Mouse (Mus musculus) megakaryocyte, adult 5-6 weeks (primary cell): ENCODE measurements at regions not wholly inside any gene's neighbourhood (a gene's known extent, or its start where the extent isn't known, plus 50 kb on each side); places are given as distances from the start of the nearest gene placed in this dataset.

ENCODE experiments used
- ATAC-seq: 2 replicates; pipeline ENCODE4 v1.8.0; 2016; ENCODE audit warnings: mild to moderate bottlenecking, inconsistent platforms; ENCODE audit not compliant: poor library complexity, severe bottlenecking

DNA sequence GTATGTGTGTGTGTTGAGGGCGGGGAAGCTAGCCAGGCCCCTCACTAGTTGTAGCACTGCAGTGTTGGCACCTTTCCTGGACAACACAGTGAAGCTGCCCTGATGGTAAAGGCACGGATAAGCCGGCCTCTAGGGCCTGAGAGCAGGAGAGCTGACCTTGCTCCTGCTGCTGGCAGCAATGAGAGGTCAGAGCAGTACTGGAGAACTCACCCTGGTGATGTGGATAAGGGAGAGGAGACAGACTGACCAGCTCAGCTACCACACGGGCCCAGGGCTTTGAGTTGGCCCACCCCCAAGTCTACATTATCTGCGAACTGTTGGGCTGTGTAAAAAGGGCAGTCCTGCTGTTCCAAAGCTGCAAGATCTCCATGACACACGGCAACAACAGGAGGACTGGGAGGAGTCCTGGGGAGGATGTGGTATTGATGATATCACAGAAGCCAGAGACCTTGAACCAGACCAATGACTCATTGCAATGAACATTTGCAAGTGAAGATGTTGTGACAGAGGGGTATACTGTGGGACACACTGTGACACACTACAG lies 131.4 kb upstream of the Map1b start:
- peak; percentile 56 for ATAC-seq

DNA sequence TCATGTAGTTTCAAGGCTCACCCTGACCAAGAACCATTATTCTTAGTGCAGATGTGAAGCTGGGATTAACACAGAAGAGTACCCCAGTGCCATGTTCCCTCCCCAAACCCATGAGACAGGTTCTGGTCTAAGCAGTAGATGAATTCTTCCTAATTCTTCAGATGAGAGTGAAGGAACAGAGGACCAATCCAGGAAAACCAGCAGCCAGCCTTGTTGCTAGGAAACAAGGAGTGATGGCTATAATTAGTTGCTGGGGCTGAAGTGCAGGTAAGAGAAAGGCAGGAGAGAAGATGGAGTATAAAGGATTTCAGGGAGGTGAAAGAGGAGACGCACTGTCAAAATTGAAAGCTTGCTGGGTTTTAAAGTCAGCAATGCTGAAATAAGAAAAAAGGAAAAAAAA lies 128.4 kb upstream of the Map1b start:
- ATAC-seq = no peak

DNA sequence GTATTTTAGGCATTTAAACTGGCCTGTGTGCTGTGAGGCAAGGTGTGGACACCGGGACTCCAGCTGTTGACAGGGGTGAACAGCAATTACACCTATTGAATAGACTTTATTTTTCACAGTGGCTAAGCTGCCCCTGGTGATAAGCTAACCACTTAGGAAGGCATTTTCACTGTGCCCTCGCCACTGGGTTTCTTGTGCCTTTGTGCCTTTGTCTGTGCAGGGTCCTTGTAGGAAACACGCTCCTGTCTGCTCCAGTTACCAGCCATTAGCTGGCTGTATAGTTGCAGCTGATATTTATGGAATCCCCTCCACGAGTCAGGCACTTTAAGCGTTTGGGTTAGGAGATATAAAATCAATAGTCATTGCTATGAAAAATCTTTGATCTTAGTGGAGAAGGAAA lies 126.5 kb upstream of the Map1b start:
- no peak for ATAC-seq

DNA sequence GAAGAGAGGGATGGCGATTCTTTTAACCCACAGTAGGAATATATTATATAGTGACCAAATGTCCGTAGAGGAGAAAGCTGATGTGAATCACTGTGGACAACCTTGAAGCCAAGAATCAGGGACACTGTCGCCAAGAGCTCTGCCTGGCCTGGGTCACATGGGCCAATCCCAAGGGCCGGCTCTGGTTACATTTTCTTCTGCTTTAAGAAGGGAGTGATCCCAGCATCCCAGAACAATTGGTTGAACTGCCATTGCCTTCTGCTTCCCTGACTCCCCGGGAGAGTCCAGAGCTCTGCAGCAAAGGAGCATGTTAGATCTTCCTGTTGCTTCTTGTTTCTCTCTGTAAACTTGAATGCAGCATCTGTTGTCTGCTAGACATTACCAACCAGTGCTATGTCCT lies 126.0 kb upstream of the Map1b start:
- no peak for ATAC-seq

DNA sequence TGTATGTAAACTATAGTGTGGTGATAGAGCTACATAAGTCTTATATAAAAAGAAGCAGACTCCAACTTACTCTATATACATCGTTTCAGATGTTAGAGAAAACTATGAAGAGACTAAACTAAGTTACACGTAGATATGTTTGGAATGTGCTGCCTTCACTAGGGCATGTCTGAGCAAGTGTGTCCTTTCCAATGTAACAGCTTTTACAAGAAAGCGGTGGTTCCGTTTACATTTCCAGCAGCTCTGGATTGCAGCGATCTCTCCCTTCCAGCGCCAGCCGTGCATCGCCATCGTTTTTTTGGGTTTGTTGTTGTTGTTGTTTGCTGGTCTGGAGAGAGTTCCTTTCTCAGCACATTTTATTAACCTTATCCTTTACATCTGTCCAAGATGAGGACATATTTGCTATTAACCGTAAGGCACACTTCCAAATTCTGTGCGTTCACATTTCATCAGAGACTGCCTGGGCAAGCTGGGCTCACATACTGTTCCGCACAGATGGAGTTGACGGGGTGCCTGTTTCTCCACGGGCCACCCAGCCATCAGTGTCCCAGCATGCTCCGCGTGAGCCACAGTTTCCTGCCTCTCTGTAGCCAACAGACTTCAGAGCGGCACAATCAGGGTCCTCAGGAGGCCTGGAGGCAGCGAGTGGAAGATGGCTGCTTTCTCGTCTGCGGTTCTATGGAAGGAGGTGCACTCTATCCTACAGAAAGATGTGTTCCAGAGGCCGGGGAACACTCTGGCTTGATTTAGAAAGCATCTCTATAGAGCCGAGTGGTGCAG lies 125.2 kb upstream of the Map1b start:
- ATAC-seq = no peak

DNA sequence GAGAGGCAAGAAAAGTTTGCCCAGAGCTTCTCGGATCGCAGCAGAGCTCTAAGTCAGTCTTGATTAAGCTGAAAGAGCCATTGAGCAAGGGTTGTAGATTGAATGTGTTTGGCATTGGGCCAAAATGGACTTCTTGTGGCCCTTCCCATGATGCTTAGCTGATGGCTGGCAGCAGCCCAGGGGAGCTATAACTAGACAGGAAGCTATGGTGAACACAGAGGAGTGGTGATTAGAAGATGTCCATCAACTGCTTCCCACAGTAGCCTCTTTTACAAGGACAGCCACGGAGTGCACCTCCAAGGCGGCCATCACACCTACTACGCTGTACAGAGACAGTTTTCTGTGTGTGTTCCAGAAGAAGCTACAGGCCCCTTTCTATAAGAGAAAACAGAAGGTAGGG lies 116.4 kb upstream of the Map1b start:
- no peak for ATAC-seq

DNA sequence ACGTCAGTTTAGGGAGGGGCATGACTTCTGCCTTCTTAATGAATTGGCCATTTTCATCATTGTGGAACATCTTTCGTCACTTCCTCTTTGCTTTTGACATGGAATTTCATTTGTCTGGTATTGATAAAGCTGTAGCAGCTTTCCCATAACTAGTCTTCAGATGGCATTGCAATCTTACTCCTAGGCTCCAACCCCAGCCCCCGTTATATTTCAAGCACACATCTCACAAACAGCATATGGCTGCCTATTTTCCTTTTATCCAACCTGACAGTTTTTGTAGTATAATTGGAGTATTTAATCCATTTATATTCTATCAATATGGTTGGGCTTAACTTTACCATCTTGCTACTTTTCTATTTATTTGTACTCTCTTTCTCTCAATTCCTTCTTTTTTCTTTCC lies 114.5 kb upstream of the Map1b start:
- ATAC-seq = no peak

DNA sequence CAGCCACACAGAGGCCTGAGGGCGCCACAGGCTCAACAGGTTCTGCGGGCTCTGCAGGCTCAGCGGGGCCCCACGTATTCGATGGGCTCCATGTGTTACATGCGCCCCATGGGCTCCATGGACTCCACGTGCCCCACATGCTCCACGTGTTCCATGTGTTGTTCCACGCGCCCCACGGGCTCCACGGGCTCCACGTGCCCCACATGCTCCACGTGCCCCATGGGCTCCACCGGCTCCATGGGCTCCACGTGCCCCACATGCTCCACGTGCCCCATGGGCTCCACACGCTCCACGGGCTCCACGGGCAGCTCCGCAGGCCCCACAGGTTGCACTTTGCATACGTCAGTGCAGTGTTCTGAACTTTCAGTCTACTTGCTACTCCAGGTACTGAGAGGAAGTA lies 114.0 kb upstream of the Map1b start:
- no peak for ATAC-seq

DNA sequence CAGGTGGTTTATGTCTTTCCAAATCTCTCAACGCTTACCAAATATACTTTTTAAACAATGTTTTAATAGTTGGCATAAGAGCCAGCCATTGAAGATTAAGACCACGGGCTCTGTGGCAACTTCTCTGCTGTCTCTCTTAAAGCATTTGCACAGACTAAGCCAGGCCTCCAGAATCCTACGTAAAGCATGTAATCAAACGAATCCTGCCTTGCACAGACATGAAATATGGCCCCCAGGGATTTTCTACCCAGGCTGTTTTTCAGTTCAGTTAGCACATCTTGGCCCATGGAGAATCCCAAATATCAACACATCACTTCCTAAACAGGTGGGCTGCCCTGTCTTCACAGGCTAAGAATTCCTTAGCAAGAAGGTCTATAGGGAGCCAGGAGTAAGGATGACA lies 108.9 kb upstream of the Map1b start:
- ATAC-seq = no peak

DNA sequence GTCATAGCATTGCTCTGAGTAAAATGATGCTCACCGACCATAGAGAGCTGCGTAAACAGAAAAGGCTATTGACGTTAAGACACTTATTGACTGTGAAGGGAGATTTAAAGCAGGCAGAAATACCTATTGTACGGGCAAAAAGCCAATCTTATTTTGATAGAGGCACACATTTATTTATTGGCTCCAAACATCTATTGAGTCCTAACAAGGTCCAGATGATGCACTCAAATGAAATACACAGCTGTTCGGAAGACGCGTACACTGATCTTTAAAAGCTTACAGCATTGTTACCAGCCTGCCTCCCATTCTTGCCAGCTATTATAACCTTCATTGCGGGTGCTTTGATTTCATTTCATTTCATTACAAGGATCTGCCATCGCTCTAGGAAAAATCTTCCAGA lies 102.0 kb upstream of the Map1b start:
- no peak for ATAC-seq

DNA sequence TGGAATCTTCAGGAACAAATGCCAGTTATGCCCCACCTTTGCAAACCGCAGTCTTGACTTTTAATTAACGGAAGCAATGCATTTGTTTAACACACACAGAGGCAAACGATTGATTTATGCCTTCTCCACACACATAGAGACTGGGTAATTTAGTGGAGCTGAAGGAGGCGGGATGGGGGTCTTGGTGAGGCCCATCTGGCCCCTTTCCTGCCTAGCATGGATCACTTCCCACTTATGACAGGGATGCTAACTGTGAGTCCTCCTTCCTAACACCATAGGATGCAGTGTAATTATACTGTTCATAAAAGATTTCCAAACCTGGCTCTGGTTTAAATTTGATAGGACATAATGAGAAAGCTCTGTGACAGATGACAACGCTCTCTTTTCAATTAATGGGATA lies 101.1 kb upstream of the Map1b start:
- no peak for ATAC-seq

DNA sequence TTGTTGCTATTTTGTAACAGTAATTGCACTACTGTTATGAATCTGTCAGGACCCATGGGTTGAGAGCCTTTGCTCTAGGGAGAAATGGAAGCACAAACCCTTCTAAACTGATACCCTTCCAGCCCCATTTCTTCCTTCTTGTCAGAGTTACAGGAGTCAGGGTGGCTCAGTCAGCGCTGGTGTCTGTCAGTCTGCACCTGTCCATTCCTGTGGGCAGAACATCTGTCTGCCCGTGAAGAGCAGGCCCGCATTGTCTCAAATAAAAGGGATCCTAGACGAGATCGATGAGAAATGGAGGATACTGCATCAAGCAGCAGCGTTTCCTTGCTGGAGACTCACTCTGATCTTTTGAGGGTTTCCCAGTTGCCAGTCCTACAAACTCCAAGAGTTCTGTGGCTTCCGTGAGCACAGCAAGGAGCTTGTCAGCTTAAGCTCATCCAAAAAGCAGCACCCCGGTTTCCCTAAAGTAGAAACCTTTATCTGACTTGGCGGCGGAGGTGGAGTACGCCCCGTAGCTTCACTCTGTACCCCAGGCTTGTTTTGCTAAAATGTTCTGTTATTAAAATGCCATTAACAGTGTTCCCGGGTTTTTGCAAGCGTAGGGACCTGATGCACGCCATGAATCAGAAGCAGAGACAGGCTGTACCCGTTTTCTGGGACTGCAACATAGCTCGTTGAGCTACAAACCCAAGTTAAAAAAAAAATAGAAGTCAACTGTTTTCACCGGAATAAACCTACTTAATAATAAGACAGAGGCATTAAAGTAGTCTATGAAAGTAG lies 95.6 kb upstream of the Map1b start:
- no peak for ATAC-seq

DNA sequence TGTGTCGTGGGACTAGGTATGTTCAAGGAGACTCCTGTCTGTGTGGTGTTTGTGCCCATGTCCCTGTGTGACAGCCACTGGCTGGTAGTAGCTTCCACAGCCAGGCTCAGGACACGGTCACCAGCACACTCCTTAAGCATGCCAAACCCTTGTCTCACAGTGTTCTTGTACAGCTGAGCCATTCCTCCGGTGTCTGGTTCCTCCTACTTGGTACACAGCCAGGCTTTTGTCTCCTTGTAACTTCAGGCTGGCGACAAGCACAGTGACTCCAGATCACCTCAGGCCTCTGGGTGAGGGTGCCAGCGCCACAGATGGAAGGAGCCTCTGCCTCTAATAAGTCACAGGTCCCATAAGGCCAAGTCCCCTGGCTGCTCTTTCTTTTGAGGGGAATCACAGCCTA lies 94.2 kb upstream of the Map1b start:
- no peak for ATAC-seq

DNA sequence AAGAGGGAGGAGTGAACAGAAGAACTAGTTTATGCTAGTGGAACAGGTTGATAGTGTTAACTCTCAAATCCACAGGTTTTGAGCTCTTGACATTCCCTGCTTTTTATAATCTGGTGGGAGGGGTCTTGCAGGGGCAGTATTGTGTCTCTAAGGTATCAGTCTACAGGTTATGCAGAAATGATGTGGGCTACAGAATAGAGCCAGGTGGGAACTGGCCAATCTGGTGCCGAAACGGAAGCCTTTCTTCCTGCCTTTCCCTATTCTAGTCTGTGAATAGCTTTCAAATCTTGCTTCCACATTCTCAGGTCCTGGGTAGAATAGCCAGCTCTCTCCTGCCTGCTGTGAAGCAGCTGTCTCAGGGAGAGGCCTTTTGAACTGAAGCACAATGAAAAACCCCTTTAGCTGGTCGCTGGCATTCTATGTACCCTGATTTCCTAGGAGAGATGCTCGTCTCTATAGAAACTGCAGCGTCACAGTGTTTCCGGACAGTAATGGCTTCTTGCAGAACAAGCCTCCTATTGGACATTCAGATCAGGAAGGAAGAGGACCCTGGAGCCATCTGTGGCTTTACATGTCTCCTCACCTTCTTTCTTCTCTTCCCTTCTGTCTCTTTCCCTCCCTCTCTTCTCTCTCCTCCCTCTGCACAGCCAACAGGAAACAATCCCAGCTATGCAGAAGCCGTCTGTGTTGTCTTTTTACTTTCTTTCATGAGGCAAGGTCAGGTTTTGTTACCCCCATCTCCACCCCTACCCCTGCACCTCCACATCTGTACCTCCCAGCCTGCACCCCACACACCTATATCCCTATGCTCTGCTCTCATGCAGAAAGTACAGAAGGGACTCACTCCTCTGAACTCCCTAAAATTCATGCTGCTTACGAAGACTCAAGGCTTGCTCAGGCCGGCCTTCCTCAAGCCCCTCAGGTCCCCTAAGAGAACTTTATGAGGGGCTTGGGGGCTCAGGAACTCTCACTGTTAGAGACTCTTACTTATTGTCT lies 93.1 kb upstream of the Map1b start:
- ATAC-seq = no peak

DNA sequence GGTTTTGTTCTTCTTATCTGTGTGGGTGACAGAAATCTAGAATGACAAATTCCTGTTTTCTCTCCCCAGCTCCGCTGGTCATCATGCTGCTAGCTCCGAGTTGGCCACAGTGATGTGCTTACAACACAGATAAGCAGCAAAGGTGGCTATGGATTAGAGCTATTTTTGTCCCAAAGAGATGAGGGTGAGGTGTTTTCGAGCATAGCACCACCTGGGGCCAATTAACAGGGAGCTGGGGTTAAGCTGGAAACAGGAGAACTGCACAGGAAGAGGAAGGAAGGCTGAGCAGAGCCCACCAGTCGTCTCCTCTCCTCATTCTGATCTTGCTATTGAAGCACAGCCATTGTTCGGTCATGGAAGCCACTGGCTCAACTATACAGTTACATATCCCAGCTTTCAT lies 92.3 kb upstream of the Map1b start:
- ATAC-seq = no peak

DNA sequence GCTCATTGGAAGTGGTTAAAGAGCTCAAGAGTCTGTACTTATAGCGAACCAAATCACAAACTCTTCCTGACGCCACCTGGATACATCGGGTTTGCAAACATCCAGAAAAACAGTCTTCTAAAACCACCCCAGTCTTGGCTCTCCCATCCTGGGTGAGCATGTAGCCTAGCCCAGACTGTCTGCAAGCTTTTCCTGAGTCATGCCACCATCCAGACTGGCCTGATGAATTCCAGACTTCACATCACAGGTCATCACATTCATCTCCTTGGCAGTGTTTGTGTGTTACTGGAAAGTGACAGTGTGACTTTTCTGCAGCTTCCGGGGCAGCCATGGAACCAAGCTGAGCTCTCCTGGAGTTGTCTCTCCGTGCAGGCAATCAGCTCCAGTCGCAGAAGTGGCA lies 90.9 kb upstream of the Map1b start:
- no peak for ATAC-seq

DNA sequence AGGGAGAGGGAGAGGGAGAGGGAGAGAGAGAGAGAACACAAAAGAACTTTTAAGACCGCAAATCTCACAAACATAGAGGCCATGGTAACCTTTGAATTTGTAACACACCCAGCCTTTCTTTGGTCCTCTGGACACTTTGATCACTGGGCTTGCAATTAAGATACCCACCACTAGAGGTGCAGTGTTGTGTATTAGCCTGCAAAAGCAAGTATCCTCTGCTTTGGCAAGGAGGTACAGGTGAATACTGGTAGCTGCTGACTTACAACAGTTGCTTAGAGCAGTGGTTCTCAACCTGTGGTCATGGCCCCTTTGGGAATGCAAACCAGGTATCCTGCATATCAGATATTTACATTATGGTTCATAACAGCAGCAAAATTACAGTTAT lies 90.3 kb upstream of the Map1b start:
- no peak for ATAC-seq

DNA sequence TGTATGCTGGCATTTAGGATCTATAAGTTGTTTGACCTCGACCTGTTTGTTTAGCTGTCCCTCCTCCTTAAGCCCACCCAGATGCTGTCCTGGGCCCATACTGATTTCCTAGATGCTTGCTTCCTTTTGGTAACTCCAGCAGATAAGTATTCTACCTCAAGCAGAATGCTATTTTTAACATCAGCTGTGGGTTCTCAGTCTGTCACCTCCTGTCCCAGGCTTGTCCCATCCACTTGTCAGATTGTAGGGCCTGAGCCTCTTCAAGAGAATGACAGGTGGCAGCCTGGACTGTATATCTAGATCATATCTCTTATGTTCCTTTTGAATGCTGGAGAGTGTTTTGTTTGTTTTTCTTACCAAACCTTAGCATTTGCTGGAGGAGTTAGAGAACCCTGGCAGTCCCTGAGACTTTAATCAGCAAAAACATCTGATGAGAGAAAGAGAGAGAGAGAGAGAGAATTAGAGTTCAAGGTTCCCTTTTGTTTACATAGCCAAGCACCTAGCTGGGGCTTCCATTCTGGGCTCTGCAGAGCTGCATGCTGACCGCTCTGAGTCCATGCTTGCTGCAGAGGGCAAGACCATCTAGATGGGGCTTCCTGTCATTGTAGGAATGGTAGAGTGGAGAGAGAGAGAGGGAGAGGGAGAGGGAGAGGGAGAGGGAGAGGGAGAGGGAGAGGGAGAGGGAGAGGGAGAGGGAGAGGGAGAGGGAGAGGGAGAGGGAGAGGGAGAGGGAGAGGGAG lies 89.7 kb upstream of the Map1b start:
- no peak for ATAC-seq

DNA sequence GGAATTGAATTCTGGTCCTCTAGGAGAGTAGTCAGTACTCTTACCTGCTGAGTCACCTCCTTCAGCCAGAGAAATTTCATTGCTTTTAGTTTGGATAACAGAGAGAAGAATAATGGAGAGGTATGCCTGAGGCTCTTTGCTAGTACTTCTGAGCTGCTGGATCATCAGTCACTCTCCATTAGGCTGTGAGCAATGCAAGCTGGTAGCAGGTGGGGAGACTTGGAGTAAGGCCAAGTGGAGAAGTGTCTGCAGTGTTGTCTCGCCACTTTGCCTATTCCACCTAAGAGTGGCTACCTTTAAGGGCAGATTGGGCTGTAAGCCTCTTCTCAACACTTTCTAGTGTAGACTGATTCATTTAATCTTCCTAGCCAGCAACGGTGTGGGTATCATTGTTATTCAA lies 81.6 kb upstream of the Map1b start:
- no peak for ATAC-seq
